In the genomic region with DNA sequence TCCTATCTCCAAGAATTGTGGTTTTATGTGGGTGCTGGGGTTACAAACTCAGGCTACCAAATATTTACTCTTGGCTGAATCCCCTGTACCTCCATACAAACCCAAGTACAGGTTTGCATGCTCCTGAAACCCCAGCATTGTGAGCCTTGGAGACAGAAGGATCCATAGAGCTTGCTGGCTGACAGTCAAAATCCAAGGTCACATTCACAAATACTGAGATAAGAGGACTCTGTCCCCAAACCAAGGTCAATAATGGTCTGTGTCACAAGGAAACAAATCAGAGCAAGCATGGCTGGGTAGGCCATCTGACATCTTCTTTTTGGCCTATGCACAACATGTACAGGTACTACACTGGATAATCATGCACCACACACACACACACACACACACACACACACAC, we compare ENCODE assay signal across 28 mouse cellular contexts. TPM values are rescaled to one million over a fixed set of nuclear protein-coding genes. Genes with fewer than 3 reads are reported as not detected.
"Had no signal": no experiment of that assay in that cellular context is flagged by ENCODE, and none has a peak within 500 bp of the region (broad histone marks: within the 10 kb centered on the region; RNA-seq: fewer than 3 reads in every experiment).

No protein-coding gene starts in this region.

- H3K9ac ChIP-seq: liver, embryonic 14.5 days; lung, embryonic 15.5 days; midbrain, embryonic 12.5 days; neural tube, embryonic 13.5 days; neural tube, embryonic 15.5 days had no signal

- H3K4me2 ChIP-seq: lung, embryonic 15.5 days; midbrain, embryonic 12.5 days; neural tube, embryonic 13.5 days; neural tube, embryonic 15.5 days had no signal

- H3K36me3 ChIP-seq: lung, embryonic 15.5 days; midbrain, embryonic 12.5 days; neural tube, embryonic 13.5 days; neural tube, embryonic 15.5 days had no signal

- H3K4me1 ChIP-seq: lung, embryonic 15.5 days; midbrain, embryonic 12.5 days; neural tube, embryonic 13.5 days; neural tube, embryonic 15.5 days had no signal

- H3K27me3 ChIP-seq: lung, embryonic 15.5 days; megakaryocyte, embryonic 14.5 days; midbrain, embryonic 12.5 days; neural tube, embryonic 13.5 days; neural tube, embryonic 15.5 days had no signal

- H3K9me3 ChIP-seq: lung, embryonic 15.5 days; megakaryocyte, embryonic 14.5 days; midbrain, embryonic 12.5 days; neural tube, embryonic 13.5 days; neural tube, embryonic 15.5 days had no signal

- H3K4me3 ChIP-seq: lung, embryonic 15.5 days; megakaryocyte, embryonic 14.5 days; midbrain, embryonic 12.5 days; neural tube, embryonic 13.5 days; neural tube, embryonic 15.5 days had no signal

- DNase-seq: lung, adult 2 months; lung, postnatal 14 days; lung, postnatal 36 days; midbrain, embryonic 14.5 days; retina, postnatal 1 day; right cerebral cortex, adult 18-20 months; right cerebral cortex, postnatal 25 days; right cerebral cortex, postnatal 4 days; spleen, adult 18-20 months; thymus, adult 18-20 months; thymus, postnatal 14 days; thymus, postnatal 36 days had no signal

- ATAC-seq: lung, postnatal 0 days; midbrain, embryonic 16.5 days had no signal

- H3K27ac ChIP-seq: liver, embryonic 14.5 days; lung, embryonic 15.5 days; macrophage; midbrain, embryonic 12.5 days; neural tube, embryonic 13.5 days; neural tube, embryonic 15.5 days had no signal

RNA-seq across cellular contexts. Expression of a gene that starts 10.3 kb away (rescaled TPM):
- total RNA-seq: megakaryocyte progenitor cell, adult 5-6 weeks; monocyte, adult 5-6 weeks had no signal
- polyA plus RNA-seq: liver, embryonic 14.5 days; liver, embryonic 16.5 days; lung, adult 2 months; lung, postnatal 0 days; macrophage; small intestine, adult 2 months; stomach, embryonic 14.5 days; stomach, embryonic 16.5 days; thymus, postnatal 0 days had no signal
